Mouse (Mus musculus): ENCODE measurements around the gene Ang2.

Ang2 gene

DNA sequence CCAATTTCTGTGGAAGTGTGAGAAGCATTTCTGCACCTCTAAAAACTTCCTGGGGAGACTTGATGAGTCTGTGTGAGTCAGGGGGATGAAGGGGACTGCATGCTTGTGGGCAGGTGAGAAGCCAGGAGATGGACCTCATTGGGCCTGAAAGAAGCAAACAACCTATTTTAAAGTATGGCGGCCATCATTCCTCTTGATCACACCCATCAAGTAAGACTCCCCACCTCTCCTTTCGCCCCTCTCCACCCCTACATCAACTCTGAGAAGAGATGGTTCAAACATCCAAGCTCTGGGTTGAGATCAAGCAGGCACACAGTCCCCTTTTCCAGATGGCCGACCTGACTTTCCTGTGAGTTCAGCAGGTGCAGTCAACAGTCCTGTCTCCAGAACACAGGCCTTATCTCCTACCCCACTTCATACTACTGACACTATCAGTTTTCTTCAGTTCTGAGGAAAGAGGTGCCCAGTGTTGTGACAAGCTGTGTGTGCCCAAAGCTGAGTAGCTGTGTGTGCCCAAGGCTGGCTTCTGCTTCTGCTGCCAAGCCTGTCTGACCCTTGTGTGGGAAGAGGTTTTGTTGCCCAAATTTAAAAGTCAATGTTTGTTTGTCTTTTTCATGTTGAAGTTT lies 48.6 kb downstream of the Ang2 start:
- no peak for DNase-seq

DNA sequence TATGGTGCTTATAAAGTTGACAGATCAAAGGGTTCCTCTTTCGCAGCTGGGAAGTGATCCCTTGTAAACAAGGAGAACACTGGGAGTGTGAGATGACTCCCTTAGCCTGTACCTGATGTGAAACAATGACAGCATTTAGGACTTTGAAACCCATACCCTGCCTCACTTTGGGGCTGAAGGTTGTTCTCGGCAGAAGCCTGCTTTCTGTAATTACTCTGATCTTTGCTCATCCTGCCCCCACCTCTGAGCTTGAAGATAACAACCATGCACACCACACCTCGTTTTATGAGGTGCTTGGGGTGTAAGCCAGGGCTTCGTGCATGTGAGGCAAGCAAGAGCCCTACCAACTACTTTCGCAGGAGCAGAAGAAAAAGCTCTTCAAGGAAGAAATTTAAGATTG lies 49.8 kb downstream of the Ang2 start:
- DNase-seq: no peak

- no peak for DNase-seq
Measured at GRCm38 (mm10) chr14:51148006-51148405, 50.9 kb downstream of the Ang2 start.

DNA sequence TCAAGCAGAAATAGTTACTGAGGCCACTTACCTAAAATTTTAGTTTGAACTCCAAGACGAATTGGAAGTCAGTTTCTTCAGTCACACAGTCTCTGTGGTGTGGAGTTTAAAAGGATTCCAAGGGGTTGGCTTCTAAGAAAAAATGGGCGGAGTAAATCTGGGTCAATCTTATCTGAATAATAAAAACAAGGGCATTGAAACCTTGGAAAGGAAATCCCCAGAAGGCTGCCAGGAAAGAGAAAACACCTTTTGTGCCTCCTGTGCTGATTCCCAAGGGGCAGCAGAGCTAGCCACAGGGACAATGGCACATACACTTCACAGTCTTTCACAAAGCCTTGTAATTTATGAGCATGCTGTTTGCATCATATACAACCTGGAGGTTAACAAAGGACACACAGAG lies 52.3 kb downstream of the Ang2 start, which contains the start of gene Rnase1:
TSS of gene Rnase1 (minus strand) at position 101 of the 400 bp plus-strand sequence.
- no peak for DNase-seq

DNA sequence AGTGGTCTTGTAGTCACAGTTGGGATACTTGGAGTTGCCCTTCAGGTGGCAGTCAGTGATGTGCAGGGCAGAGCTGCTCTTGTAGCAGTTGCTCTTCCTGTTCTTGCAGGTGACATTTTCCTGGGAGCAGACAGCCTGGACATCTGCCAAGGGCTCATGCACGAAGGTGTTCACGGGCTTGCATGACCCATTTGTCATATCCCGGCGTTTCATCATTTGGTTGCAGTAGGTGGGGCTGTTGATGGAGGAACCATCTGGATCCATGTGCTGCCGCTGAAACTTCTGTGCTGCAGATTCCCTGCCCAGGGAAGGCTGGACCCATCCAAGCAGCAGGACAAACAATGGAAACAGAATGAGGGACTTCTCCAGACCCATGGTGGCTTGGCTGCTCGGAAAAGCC lies 53.4 kb downstream of the Ang2 start:
- no peak for DNase-seq

Data from kidney, postnatal 4 days (tissue).